Mouse (Mus musculus): Measurements from ENCODE around the gene Vma21-ps.
A peak's percentile ranks its signal among the peaks of the same experiment; 100 is the strongest.
"Not testable (repeated sequence)": the region's sequence is repeated elsewhere in the genome, so short reads cannot be mapped to it uniquely, and the experiment has no call there.

Vma21-ps gene

DNA sequence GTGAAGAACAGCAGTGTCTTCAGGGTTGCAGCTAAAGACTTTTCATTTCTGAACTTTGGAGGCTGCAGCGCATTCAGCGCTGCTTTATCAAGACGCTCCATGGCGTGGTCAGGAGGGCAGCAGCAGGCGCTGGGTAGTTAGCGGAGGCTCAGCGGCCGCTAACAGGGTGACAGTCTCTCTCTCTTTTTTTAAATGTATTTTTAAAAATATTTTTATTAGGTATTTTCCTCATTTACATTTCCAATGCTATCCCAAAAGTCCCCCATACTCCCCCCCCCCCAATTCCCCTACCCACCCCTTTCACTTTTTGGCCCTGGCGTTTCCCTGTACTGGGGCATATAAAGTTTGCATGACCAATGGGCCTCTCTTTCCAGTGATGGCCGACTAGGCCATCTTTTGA lies at the start of gene Vma21-ps:
Gene Vma21-ps (minus strand): TSS at position 101 of the 400 bp plus-strand sequence.
- not testable (repeated sequence) for DNase-seq

DNA sequence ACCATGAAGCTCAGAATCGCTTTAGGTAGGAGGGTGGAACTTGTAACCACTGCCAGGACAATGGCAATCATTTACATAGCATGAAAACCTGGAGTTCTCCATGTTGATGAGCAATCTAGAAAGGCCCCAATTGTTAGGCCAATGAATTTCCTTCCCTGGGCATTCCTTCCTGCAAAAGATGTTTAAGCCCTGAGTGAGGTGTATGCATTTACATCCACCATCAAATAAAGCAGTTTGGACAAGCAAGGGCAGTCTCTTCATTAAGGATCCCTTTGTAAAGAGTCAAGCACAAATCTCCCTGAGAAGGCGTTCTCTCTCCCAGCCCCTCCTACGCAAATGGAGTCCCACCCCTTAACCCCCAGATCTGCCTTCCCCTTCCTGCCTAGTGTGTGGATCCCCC lies 46.0 kb upstream of the Vma21-ps start:
- DNase-seq: no peak

DNA sequence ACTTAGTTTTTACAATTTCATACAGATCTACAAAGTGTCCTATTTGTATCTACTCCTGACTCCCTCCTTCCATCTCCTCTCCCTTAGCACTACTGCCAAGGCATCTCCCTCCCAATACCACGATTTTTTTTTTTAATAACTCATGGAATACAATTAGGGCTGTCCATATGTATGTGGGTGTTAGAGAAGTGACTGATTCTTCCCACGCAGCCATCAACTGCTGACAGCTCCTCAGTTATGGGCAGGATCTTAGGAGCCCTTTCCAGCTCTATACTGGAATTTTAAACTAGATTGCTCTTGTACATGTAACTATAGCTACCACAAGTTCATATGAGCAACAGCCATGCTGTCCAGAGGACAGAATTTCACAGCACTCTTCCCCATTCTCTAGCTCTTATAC lies 33.6 kb upstream of the Vma21-ps start:
- DNase-seq: no peak

DNA sequence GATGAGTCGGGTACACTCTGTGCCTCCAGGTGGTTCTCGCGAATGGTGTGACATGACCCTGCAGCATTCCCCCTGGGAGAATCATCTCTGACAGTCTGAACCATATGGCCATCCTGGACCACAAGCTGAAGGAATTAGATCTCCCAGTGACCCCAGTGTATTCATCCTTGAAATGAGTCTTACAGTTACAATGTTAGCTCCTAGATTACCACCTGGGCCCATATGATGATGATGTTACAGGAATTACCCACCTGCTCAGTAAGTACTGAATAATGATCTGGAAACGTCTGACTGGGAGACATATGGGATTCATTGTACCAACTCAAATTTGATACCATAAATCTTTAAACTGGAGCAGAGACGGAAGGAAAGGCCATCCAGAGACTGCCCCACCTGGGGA lies 29.4 kb upstream of the Vma21-ps start:
- DNase-seq: no peak

DNA sequence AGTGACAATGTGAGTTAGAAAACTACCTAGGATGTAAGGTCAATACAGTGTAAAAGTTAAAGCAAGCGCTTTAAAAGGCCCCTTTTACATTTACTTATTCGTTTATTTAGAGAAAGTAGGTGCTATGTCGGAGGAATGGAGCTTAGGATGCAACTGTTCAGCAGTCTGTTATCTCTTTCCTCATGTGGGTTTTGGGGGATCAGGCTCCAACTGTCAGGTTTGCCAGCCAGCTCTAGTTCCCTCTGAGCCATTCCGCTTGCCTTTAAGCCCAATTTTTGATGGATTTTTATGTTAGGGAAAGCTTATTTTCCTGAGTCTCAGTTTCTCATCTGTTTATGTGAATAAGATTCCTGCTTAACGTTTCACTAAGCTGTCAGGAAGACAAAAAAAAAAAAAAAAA lies 22.3 kb upstream of the Vma21-ps start:
- DNase-seq: no peak

DNA sequence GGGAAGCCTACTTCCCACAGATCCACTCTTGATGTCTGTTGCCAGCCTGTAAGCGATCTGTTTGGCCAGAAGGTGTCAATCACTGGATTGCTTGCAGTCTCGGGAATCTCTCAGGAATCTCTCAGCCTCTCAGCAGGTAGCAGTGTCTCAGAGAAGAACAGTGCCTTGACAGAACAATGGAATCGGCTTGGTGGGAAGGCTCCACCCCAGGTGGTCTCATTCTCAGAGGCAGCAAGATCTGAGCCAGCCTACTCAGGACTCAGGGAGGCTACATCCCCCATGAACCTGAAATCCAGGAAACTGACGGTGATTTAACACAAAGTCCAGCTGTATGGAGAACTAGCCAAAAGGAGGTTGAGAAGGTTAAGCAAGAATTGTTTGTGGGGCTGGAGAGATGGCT lies 20.5 kb upstream of the Vma21-ps start:
- no peak for DNase-seq

DNA sequence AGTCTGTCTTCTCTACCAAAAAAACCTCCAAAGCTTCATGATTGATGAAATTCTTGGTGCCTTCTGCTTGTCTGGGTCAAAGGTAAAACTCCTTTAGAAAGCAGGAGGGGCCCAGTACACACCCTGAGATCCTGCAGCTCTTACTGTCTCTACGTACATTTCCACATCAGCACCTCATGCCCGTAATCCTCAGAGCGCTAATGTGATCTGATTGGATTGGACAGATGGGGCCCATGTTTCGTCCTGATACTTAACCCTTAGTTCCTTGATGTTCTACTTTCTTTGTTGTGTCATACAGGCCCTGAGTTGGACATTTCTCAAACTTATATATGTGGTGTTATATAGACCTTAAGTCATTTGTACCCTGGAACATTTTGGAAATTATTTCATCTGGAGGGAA lies 9.6 kb downstream of the Vma21-ps start:
- DNase-seq: no peak

DNA sequence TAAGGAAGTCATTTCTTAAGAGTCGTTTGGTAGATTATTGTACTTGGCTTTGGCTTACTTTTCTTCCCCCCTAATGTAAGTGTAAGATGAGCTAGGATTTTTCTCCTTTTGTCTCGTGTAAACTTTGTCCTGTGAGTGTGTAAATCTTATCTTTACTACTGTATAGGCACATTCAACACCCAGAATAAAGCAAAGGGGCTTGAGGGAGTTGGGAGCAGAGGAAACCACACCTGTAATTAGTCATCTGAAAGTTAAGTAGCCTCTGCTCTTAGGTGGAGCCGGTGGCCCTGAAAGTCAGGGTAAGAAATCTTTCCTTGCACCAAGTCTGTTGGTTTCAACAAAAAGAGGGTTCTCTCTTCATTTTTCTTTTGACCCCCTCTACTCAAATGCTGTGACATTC lies 23.6 kb downstream of the Vma21-ps start:
- DNase-seq: no peak

DNA sequence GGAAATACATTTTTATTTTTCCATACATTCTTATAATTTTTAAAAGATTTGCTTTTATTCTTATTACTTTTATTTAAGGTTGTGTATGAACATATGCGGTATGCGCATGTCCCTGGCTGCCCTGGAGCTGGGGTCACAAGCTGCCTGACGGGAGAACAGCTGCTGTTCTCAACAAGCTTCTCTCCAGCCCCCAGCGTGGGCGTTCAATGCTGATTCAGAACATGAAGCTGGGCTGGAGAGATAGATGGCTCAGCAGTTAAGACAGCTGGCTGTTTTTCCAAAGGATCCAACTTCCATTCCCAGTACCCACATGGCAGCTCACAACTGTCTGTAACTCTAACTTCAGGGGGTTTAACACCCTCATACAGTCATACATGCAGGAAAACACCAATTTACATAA lies 35.7 kb downstream of the Vma21-ps start:
- no peak for DNase-seq

DNA sequence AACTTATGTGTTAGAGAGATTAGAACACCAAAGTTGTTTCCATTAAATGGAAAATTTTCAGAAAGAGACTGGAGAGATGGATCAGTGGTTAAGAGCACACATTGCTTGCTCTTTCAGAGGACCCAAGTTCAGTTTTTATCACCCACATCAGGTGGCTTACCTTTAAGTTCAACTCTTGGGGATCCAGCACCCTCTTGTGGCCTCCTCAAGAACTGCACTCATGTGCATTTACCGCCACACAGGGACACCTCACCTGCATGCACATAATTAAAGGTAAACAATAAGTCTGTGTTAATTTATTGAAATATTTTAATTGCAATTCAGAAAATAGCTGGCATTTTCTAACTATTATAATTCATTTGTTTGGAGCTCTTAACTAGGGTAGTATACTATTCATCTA lies 37.3 kb downstream of the Vma21-ps start:
- DNase-seq: peak; percentile 30
